21 mouse cellular contexts compared by ENCODE assay signal in genomic region chr14:106579281-106579680, GRCm38 (mm10).
DNase-seq lines count a peak whose midpoint lies in the region; ATAC-seq and TF ChIP-seq lines count a peak whose summit lies in the region.
"Had no signal": no experiment of that assay in that cellular context is flagged by ENCODE, and none has a peak within 500 bp of the region (broad histone marks: within the 10 kb centered on the region; RNA-seq: fewer than 3 reads in every experiment).

No protein-coding gene starts in this region.

- 0 out of 4 replicates have a peak, but pooled peaks cover 0 to 2% of the 10 kb centered on the region in 2 experiments for H3K4me1 ChIP-seq in MEL (ENCODE audit: control insufficient read depth in 1 of 2, insufficient read depth in 2 of 2, low read length in 2 of 2)
- H3K4me1 ChIP-seq in intestine, postnatal 0 days (replicated peaks; ENCODE audit: control insufficient read depth, insufficient read depth, low read length), result no peaks in the 10 kb centered on the region
- H3K4me1 ChIP-seq: embryonic facial prominence, embryonic 13.5 days; forebrain, embryonic 12.5 days; heart, embryonic 15.5 days; hindbrain, embryonic 13.5 days had no signal

- peak; percentile 9 for DNase-seq in MEL (ENCODE audit: low read depth, low spot score)
- peak; percentile 33 for DNase-seq in brain, embryonic 14.5 days (ENCODE audit: low read depth)
- peak; percentile 15 for DNase-seq in layer of hippocampus, adult 9-10 months (ENCODE audit: low spot score)
- peak; percentile 17 to 18 for DNase-seq in layer of hippocampus, postnatal 36 days
- no peak for DNase-seq in gastrocnemius, postnatal 25 days
- DNase-seq: adrenal gland, adult 2 months; adrenal gland, postnatal 25 days; cerebellum, adult 11 months; cerebellum, adult 8-10 months; cerebellum, postnatal 25 days; gastrocnemius, postnatal 10 days; heart, adult 2 months; heart, postnatal 14 days had no signal

- H3K4me3 ChIP-seq in MEL (ENCODE audit: control insufficient read depth in 1 of 2, insufficient read depth in 1 of 2, low read depth in 2 of 2, low read length in 2 of 2), result no peak overlapping the region
- H3K4me3 ChIP-seq in intestine, postnatal 0 days (ENCODE audit: low read depth, low read length), result no peak overlapping the region
- H3K4me3 ChIP-seq: embryonic facial prominence, embryonic 13.5 days; forebrain, embryonic 12.5 days; heart, adult 2 months; heart, embryonic 15.5 days; hindbrain, embryonic 13.5 days had no signal

- no peaks in the 10 kb centered on the region for H3K79me2 ChIP-seq in MEL (ENCODE audit: control insufficient read depth, insufficient read depth, low read length, poor library complexity)

- H3K27ac ChIP-seq in MEL (ENCODE audit: control insufficient read depth, low read depth, low read length), result no peak overlapping the region
- H3K27ac ChIP-seq in intestine, postnatal 0 days (ENCODE audit: low read depth, low read length), result no peak overlapping the region
- H3K27ac ChIP-seq: embryonic facial prominence, embryonic 13.5 days; forebrain, embryonic 12.5 days; heart, adult 2 months; heart, embryonic 15.5 days; hindbrain, embryonic 13.5 days had no signal

- no peaks in the 10 kb centered on the region for H3K27me3 ChIP-seq in MEL (ENCODE audit: control insufficient read depth in 1 of 2, insufficient read depth in 2 of 2, low read length in 2 of 2)
- no peaks in the 10 kb centered on the region for H3K27me3 ChIP-seq in intestine, postnatal 0 days (replicated peaks; ENCODE audit: control insufficient read depth, insufficient read depth, low read length)
- H3K27me3 ChIP-seq: CH12.LX; embryonic facial prominence, embryonic 13.5 days; forebrain, embryonic 12.5 days; heart, embryonic 15.5 days; hindbrain, embryonic 13.5 days had no signal

- H3K36me3 ChIP-seq in MEL (ENCODE audit: control insufficient read depth in 1 of 2, insufficient read depth in 2 of 2, low read length in 2 of 2), result peaks cover 0 to 2% of the 10 kb centered on the region in 2 experiments; a peak in 1 of 4 replicates
- no peaks in the 10 kb centered on the region for H3K36me3 ChIP-seq in intestine, postnatal 0 days (ENCODE audit: control insufficient read depth, insufficient read depth)
- H3K36me3 ChIP-seq: embryonic facial prominence, embryonic 13.5 days; forebrain, embryonic 12.5 days; heart, embryonic 15.5 days; hindbrain, embryonic 13.5 days had no signal

- no peak for ATAC-seq in intestine, postnatal 0 days
- ATAC-seq: forebrain, embryonic 16.5 days had no signal

- no peak overlapping the region for H3K9ac ChIP-seq in MEL (ENCODE audit: control insufficient read depth, low read depth, low read length, poor library complexity, severe bottlenecking)
- H3K9ac ChIP-seq in intestine, postnatal 0 days (ENCODE audit: low read depth, low read length), result no peak overlapping the region
- H3K9ac ChIP-seq: embryonic facial prominence, embryonic 13.5 days; forebrain, embryonic 12.5 days; heart, embryonic 15.5 days; hindbrain, embryonic 13.5 days had no signal

- no peak overlapping the region for H3K4me2 ChIP-seq in intestine, postnatal 0 days (replicated peaks; ENCODE audit: low read depth)
- H3K4me2 ChIP-seq: embryonic facial prominence, embryonic 13.5 days; forebrain, embryonic 12.5 days; heart, embryonic 11.5 days; heart, embryonic 15.5 days; hindbrain, embryonic 13.5 days had no signal

- no peak for TF ChIP-seq CTCF in MEL (IDR thresholded peaks at IDR 0.05 in 2 of 3, conservative IDR thresholded peaks at IDR 0.05 in 1 of 3; ENCODE audit: control insufficient read depth in 1 of 3, insufficient read depth in 1 of 3, low read depth in 2 of 3, low read length in 3 of 3, poor library complexity in 1 of 3, severe bottlenecking in 1 of 3)
- no peak for TF ChIP-seq CTCF in brain, embryonic 14.5 days (IDR thresholded peaks at IDR 0.05; ENCODE audit: borderline replicate concordance, extremely low read depth, insufficient read depth, insufficient read length)
- TF ChIP-seq CTCF in intestine, postnatal 0 days (IDR thresholded peaks at IDR 0.05; ENCODE audit: low read depth), result no peak

- no peak for TF ChIP-seq EP300 in MEL (IDR thresholded peaks at IDR 0.05; ENCODE audit: low read depth in 1 of 2, low read length in 2 of 2)

- TF ChIP-seq POLR2A in MEL (IDR thresholded peaks at IDR 0.05; ENCODE audit: control insufficient read depth in 1 of 2, insufficient read depth in 1 of 2, low read depth in 1 of 2, low read length in 2 of 2, poor library complexity in 1 of 2), result no peak
- TF ChIP-seq POLR2A in brain, embryonic 14.5 days (IDR thresholded peaks at IDR 0.05; ENCODE audit: borderline replicate concordance, extremely low read depth, insufficient read depth, insufficient read length, poor library complexity, severe bottlenecking), result no peak

- 59% methylated on average over 2 of the region's 2 CpGs for WGBS in intestine, postnatal 0 days

- TF ChIP-seq RAD21 in MEL (IDR thresholded peaks at IDR 0.05; ENCODE audit: low read depth, low read length), result no peak

- H3K9me3 ChIP-seq in MEL (replicated peaks; ENCODE audit: insufficient read depth, low read length), result no peaks in the 10 kb centered on the region
- no peaks in the 10 kb centered on the region for H3K9me3 ChIP-seq in intestine, postnatal 0 days (ENCODE audit: control insufficient read depth)
- H3K9me3 ChIP-seq: embryonic facial prominence, embryonic 13.5 days; forebrain, embryonic 12.5 days; heart, embryonic 15.5 days; hindbrain, embryonic 13.5 days had no signal

TF ChIP-seq in MEL, 35 proteins besides CTCF, POLR2A, EP300 and RAD21:
- TF ChIP-seq MAZ (IDR thresholded peaks at IDR 0.05; ENCODE audit: low read depth, low read length) (no peak), MAFK (IDR thresholded peaks at IDR 0.05; ENCODE audit: borderline replicate concordance, low read depth, low read length) (no peak), HCFC1 (IDR thresholded peaks at IDR 0.05; ENCODE audit: low read depth, low read length) (no peak), KAT2A (conservative IDR thresholded peaks at IDR 0.05; ENCODE audit: low read depth, low read length) (no peak), GATA1 (IDR thresholded peaks at IDR 0.05; ENCODE audit: low read depth, low read length) (no peak), SMC3 (IDR thresholded peaks at IDR 0.05; ENCODE audit: low read depth, low read length) (no peak), JUND (IDR thresholded peaks at IDR 0.05; ENCODE audit: low read depth, low read length) (no peak), POLR2AphosphoS2 (IDR thresholded peaks at IDR 0.05; ENCODE audit: low read length) (no peak), MEF2A (IDR thresholded peaks at IDR 0.05; ENCODE audit: extremely low read depth, insufficient replicate concordance, low read depth, low read length, poor library complexity, severe bottlenecking) (no peak), ZNF384 (IDR thresholded peaks at IDR 0.05; ENCODE audit: low read depth, low read length) (no peak), MYC (IDR thresholded peaks at IDR 0.05; ENCODE audit: low read depth, low read length) (no peak), SIN3A (IDR thresholded peaks at IDR 0.05; ENCODE audit: low read length) (no peak)
